Mouse (Mus musculus) cerebellum, postnatal 36 days (tissue): ENCODE measurements at regions not wholly inside any gene's neighbourhood (a gene's known extent, or its start where the extent isn't known, plus 50 kb on each side); places are given as distances from the start of the nearest gene placed in this dataset.

Experiments
- DNase-seq, 2 experiments: peaks; one replicate each; pipeline ENCODE4 v3.0.0; 2021 to 2022; ENCODE audit warnings: mixed read lengths in 2 of 2

DNA sequence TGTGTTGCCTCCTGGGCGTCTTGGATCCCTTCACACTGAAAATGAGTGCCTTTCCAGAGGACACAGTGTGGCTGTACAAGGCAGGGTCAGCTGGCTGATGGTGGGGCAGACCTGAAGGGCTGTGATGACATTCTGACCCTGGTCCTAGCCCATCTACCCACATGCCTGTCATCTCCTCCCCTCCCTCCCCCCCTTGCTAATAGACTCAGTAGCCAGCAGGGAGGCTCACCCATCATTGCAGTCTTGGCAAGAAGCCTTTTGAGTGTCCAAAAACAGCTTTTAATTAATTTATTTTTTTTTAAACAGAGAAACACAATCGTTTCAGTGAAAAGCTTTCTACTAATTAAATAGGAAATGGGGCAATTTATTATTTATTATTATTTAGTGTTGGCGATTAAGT is 67.0 kb upstream of the Ssx2ip start:
- DNase-seq = no peak

DNA sequence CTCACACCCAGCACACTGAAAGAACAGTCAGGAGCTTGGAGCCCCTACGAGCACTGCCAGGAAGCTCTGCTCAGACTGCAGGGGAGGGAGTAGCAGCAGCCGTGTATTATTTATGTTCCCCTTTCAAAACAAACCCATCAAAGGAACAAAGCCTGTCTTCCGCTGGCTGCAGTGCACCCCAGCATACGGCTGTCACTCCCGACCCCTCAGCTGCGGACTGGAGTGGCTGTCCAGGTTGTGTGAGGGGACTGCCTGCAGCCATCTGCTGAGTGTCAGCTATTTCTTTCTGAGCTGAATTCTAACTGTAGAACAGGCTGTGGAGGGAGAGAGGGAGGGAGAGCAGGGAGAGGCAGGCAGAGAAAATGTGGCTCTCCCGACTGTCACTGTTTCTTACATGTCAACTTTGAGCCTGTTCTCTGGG is 66.6 kb upstream of the Ssx2ip start:
- DNase-seq = no peak

DNA sequence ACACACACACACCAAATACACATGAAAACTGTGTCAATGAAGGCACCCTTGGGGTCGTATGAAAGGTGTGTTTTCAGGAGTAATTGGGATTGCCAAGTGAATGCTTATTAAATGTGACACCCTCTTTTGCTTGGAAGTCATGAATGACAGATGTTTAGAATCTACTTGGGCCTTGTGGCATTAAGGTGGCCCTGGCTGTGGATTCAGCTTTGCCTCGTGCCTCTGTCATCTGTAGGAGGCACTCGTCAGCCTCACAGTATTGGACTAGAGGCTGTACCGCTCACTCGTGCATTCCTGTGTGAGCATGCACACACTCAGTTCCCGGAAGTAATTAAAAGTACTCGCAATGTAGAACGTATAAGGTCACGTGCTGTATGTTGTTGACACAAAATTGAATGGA is 66.0 kb upstream of the Ssx2ip start:
- DNase-seq = no peak

DNA sequence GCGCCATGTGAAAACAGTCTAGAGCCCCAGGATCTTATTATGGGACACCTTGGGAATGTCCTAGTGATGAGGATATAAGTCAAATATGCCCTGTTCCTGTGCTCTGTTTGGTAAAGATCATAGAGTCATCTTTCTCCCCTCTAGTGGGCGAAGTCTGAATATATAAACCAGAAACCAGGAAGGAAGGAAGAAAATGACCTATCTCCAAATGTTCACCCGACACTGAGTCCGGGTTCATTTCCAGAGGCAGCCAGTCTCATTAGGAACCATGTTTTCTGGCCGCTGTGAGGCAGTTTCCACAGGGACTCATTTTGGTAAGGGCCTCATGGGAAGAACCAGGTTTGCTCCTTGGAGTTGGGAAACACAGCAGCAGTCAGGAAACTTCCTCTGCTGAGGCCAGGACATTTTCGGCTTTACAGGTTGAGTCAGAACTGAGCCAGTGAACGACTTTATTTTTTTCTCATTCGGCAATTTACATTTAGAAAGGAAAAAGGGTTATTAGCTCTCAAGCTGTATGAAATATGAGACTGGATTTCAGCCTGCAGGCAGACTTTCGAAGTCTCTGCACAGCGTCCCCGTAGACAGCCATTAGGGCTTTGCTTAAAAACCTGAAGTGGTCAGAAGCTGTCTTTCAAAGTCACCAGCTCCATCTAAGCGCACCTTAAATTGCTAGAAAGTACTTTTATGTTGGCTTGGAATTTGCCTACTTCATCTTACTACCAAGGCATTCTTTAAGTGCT is 64.0 kb upstream of the Ssx2ip start:
- no peak for DNase-seq

DNA sequence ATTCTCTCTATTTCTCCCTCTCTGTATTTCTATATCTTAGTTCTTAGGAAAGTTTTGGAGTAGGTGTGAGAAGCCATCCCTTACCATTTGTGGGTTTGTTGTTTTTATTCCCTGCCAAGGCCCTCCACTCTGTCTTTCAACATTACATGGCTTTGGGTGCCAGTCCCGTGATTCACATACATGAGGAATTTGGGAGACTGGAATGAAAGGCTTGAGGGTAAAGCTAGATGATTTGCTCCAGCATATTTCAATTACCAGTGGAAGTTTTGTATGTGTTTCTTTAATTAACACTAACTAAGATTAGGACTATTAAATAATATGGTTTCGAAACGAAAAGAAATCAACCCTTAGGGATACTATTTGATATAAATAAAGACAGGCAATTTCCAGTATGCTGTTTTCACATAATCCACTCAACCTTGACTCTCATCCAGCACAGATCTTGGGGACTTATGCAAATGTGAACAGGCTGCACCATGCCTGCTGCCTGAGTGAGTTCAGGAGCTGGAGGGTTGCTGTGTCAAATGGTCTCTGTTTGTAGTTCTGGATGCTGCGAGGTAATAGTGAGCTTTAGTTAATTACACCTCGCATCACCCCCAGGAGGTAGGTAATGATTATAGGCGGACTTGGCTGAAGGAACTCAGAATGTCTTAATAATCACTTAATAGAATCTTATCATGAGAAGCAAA is 62.6 kb upstream of the Ssx2ip start:
- no peak for DNase-seq

DNA sequence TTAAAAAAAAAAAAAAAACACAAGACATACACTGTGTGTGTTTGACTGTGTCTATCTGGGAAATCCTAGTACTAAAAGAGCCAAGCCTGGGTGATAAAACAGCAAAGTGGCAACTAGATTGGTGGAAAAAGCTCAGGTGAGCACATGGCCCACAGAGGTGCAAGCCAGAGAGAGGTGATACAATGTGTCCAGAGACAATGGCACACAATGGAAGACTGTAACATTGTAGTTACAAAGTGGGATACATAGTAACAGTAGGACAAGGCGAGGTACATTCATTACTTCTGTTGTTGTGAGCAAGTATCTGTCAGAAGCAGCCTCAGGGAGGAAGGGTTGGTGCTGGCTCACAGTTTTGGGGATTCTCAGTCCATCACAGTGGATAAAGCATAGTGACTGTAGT is 61.7 kb upstream of the Ssx2ip start:
- DNase-seq = no peak

DNA sequence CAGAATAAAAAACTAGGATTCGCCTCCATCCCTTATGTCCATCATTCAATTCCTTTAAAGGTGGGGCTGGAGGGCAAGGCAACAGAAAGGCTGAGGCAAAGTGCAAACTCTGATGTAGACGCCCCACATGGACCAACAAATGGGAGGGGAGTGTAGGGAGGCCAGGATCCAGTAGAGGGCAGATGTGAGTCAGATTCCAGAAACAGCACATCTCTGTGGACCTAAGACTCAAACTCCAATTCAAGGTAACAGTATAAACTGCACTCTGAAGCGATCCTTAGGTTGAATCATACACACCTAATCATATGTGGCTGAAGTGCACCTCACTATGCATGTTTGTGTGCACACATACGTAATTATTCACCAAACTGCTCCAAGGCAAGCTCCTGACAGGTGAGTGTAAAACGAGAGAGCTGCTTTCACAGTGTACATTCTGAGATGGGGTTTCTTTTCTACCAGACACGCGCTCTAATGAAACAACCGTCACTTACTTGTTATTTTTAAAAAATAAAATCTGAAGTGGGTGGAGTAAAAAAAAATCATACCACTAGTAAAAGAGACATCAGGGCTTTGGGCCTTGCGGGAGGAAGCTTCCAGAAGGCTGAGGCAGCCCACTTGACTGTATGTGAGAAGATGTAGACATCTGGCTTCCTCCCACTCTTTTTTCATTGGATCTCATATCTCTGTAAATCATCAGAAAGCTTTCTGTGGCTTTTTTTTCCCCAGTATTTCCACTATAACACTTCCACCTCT is 60.6 kb upstream of the Ssx2ip start:
- DNase-seq = peak; percentile 60 to 61

DNA sequence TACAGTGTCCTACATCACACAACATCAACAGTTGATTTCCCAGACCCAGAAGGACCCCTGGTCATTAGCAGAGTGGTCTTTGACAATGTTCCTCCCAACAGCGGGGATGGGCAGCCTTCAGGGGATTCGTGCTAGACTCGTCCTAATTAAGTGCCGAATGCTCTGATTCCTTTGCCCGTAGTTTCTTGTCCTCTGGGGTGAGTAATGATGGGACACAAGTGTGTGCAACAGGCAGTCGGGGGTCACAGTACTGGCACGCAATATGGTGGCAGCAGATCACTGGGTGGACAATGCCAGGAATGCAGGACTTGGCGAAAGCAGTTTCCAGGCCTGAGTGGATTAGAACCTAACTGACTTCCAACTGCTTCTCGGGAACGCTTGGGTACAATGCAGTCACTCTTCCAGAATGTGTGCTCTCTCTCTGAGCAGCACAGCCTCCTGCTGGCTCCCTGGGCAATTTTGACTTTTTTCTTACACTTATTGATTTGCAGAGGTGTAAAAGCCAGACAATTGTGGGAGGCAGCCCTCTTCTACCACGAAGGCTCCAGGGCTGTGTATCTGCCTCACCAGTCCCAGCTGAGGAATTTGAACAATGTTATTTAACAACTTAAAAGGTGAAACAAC is 59.9 kb upstream of the Ssx2ip start:
- no peak for DNase-seq

DNA sequence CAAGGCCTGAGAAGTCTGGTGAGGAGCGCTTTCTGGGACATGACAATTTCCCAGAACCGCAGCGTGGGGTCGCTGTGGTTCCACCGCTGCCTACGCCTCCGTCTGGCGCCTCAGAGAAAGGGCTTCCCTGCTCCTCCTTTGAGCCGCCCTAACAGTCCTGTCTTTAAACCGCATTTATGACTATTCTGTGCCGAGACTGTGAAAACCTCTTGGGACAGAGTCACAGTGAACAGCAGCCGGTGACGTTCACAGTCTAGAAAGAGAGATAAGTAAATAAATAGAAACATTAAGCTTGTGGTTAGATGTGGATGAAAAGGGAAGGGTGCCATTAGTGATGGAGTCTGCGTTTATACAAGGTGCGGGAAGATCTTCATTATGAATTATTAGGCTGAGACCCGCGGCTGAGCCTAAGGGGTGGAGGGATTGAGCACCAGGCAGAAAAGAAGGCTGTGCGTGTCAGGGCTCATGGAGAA is 59.1 kb upstream of the Ssx2ip start:
- DNase-seq = peak; percentile 70 to 71

DNA sequence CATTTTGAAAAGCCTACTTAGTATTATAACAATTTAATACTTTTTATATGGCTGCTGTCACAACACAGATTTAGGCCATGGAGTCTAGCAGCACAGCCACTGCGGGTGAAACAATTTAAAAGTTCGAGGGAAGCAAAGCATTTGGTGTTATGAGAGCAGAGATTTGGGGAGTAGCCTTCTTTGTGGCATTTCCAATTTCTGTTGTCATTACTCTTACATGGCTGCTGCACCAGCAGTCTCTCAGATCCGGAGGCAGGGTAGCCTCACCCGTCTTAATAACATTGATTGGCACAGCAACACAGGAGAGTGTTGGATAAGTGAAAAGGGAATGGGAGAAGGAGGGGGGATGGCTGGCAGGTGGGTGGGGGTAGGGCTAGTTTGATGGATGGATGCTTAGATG is 58.5 kb upstream of the Ssx2ip start:
- DNase-seq = no peak

DNA sequence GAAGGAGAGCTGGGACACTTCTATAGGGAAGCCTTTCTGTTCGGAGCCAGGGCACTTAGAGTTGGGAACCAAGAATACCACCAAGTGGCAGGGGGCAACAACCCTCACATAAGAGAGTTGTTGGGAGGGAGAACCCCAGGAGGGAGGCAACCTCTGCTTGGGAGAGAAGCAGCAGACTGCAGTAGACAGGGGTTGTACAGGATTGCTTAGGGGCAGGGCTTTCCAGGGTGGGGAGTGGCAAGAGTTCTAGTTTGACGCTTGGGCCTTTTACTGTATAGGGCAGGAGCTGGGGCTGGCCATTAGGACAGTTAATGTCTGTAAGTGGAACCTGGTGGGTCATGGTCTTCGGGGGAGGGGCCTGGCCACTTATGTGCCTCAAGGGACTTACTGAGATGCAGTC is 57.1 kb upstream of the Ssx2ip start:
- DNase-seq = no peak

DNA sequence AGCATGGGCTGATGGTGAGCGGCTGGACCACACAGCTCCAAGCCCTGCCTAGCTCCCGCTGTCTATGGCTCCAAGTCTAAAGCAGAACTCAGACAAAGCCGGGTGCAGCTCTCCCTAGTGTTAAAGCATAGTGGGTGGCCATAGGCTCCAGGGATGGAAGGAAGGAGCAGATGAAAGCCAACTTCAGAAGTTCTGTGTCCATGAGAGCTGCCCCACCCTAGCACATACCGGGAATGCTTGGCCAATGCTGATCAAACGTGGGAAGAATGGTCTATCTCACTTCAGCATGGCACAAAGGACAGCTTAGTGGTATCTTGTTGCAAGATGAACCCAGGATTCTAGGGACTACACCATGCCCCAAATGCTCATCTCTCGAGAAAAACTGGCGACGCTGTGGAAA is 55.5 kb upstream of the Ssx2ip start:
- no peak for DNase-seq

DNA sequence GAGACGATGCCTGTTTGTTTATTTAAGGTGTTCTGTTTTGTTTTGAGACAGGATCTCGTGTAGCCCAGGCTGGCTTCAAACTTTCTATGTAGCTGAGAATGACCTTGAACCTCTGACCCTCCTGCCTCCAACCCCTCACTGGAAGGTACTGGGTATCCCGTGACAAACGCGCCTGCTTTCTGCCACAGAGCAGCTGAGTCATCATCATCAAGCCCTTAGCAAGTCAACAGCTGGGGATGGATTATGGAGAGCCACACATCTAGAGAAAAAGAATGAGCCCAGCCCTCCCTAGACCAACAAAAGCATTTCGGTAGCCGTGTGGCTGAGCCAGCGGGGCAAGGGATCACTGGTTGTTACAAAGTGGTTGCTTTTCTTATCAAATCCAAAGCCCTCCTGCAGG is 55.0 kb upstream of the Ssx2ip start:
- DNase-seq = no peak

DNA sequence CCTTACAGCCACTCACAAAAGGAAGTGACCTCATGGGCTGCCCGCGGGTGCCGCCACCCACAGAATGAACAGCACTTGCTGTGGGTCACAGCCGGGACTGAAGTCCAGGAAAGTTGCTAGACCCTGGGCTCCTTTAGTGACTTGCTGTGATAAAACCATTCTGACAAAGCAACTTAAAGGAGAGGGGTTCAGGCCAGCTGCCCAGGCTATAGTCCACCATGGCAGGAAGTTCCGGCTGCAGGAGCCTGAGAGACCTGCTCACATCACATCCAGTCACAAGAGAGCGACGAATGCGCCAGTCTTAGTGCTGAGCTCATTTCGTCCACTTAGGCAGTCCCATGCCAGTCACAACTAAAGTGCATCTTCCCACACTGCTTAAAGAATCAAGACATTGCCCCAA is 54.3 kb upstream of the Ssx2ip start:
- DNase-seq = no peak

DNA sequence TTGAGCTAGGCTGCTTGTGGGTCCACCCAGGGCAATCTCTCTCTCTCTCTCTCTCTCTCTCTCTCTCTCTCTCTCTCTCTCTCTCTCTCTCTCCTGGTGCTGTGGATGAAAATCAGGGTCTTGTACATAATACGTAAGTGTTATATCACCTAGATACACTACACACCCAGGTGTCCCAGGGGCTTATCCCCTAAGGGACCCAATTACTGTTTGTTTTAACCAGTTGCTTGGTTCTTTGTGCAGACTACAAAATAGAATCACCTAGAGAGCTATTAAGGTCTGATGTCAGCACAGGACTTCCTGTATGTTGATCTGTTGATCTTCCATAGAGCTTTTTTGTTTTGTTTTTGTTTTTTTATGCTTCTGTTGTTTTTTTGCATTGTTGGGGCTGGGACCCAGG is 53.0 kb upstream of the Ssx2ip start:
- no peak for DNase-seq

DNA sequence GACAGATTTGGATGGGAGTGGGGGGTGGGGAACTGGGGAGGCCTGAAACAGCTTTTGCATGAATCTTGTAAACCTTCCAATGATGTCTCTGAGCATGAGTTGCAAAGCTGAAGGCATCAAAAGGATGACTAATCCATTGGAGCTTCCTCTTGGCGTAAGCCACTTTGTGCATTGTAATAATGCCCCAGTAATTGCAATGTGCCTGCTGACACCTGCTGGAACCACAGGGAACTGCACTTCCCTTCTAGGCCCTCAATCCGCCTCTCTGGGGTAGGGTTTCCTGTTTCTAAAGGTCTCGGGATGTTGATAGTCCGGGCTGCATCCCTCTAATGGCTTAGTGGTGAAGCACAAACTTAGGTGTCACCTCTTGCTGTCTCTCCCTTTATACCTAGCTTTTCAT is 52.3 kb upstream of the Ssx2ip start:
- DNase-seq = no peak

DNA sequence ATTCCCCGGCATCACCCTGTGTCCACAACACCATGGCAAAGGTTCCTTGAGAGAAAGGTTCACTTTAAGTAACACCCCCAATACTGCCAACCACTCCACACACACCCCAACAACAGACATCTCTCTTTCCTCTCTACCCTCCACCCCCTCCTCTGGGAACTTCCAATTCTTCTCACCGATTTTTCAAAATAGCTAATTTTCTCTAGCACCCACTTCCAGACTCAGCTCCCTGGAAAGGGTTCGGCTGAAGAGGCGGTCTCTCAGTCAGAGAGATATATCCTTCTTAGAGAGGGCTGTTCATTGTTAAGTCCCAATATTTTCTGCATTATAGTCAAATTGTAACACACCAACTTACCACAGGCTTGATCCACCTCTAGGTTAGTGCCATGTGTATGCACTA is 50.5 kb upstream of the Ssx2ip start:
- no peak for DNase-seq
